Mouse (Mus musculus) megakaryocyte, embryonic 14.5 days (primary cell): ENCODE results near the gene Nup214.

ENCODE experiments used
- FLI1 ChIP-seq: IDR thresholded peaks from 2 replicates; pipeline ENCODE4 v1.6.1; 2012; ENCODE audit warnings: low read length, inconsistent platforms, mixed read lengths
- GATA1 ChIP-seq: IDR thresholded peaks from 3 replicates; pipeline ENCODE4 v1.6.1; 2012; ENCODE audit warnings: mixed read lengths, low read length, inconsistent platforms, borderline replicate concordance

DNA sequence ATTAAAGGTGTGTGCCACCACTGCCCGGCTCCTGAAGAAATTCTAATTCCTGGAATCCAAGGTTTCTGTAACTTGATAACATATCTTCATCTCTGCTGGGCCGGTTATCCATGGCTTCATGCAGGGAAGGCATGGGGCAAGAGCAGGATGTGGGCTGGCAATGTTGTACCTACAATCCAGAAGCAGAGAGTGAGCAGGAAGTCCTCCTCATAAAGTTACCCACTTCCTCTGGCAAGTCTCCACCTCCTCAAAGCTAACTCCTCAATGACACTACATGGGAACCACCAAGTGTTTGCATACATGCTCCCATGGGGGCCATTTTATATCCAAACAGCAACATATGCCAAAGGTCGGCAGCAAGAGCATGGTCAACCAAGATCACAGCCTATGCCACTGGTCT, 44.6 kb upstream of the Nup214 start:
- no peak for TF ChIP-seq GATA1
- TF ChIP-seq FLI1 = no peak
